Mouse (Mus musculus) heart, postnatal 0 days (tissue): ENCODE measurements at regions not wholly inside any gene's neighbourhood (a gene's known extent, or its start where the extent isn't known, plus 50 kb on each side); places are given as distances from the start of the nearest gene placed in this dataset.

ENCODE experiments used
- ATAC-seq: fragments of 200-750 bp; cut with Nextera tagmentation; 2 replicates; pipeline ENCODE4 v1.8.0; 2017; ENCODE audit warnings: low read depth, moderate number of reproducible peaks, moderate library complexity; ENCODE audit not compliant: insufficient read depth
- DNase-seq: peaks from one replicate; pipeline ENCODE4 v3.0.0-alpha.2; 2016; ENCODE audit warnings: low spot score
- H3K27ac ChIP-seq: fragments of 300-500 bp; sonication (generic); 2 replicates; pipeline ENCODE4 v1.5.1; 2014; ENCODE audit warnings: low read depth, mild to moderate bottlenecking
- H3K27me3 ChIP-seq: fragments of 300-500 bp; sonication (generic); 2 replicates; pipeline ENCODE4 v1.6.1; 2014; ENCODE audit warnings: low read length, mixed read lengths; ENCODE audit not compliant: control insufficient read depth, insufficient read depth
- H3K36me3 ChIP-seq: fragments of 300-500 bp; sonication (generic); replicated peaks from 2 replicates; pipeline ENCODE4 v1.6.1; 2014; ENCODE audit warnings: low read length, mixed read lengths; ENCODE audit not compliant: control insufficient read depth, insufficient read depth
- H3K4me1 ChIP-seq: fragments of 300-500 bp; sonication (generic); 2 replicates; pipeline ENCODE4 v1.6.1; 2014; ENCODE audit warnings: antibody characterized with exemption; ENCODE audit not compliant: control insufficient read depth, insufficient read depth
- H3K4me2 ChIP-seq: fragments of 300-500 bp; sonication (generic); 2 replicates; pipeline ENCODE4 v1.6.1; 2014; ENCODE audit warnings: low read depth, mild to moderate bottlenecking, low read length, moderate library complexity
- H3K4me3 ChIP-seq: fragments of 300-500 bp; sonication (generic); 2 replicates; pipeline ENCODE4 v1.5.1; 2014; ENCODE audit warnings: low read depth, low read length
- H3K9ac ChIP-seq: fragments of 300-500 bp; sonication (generic); replicated peaks from 2 replicates; pipeline ENCODE4 v1.6.1; 2014; ENCODE audit warnings: low read depth, low read length, mixed read lengths
- H3K9me3 ChIP-seq: fragments of 300-500 bp; sonication (generic); replicated peaks from 2 replicates; pipeline ENCODE4 v1.6.1; 2016; ENCODE audit warnings: low read length; ENCODE audit not compliant: control insufficient read depth
- CTCF ChIP-seq: IDR thresholded peaks from 2 replicates; pipeline ENCODE4 v1.5.1; 2016; ENCODE audit warnings: antibody characterized with exemption, control low read depth, low read depth
- EP300 ChIP-seq: IDR thresholded peaks from 2 replicates; pipeline ENCODE4 v1.6.1; 2016; ENCODE audit warnings: antibody characterized with exemption, low read depth
- WGBS: fragments of 180-500 bp; shearing (Covaris S2); extraction: QIAGEN DNeasy Blood & Tissue Kit; methylation state at CpG from one replicate; pipeline ENCODE4 v1.1.7; 2014; 5-methylcytosine and 5-hydroxymethylcytosine counted together

- H3K4me1 ChIP-seq: no peaks in the 10 kb centered on the region
- WGBS: 72% methylated on average over 13 of the region's 13 CpGs
- ATAC-seq: no peak
- no peak for TF ChIP-seq CTCF
- no peak for TF ChIP-seq EP300
- H3K9me3 ChIP-seq: no peaks in the 10 kb centered on the region
- no peaks in the 10 kb centered on the region for H3K36me3 ChIP-seq
- H3K27ac ChIP-seq: no peak overlapping the region
- H3K4me3 ChIP-seq: no peak overlapping the region
- H3K27me3 ChIP-seq: no peaks in the 10 kb centered on the region
- no peak overlapping the region for H3K9ac ChIP-seq
- no peak overlapping the region for H3K4me2 ChIP-seq
- DNase-seq: no peak
Observed at GRCm38 (mm10) chr8:10713515-10714042, 294.7 kb downstream of the Irs2 start.

GRCm38 (mm10) chr8:10712118-10712689 is 296.1 kb downstream of the Irs2 start:
- ATAC-seq: no peak
- WGBS: 73% methylated on average over 7 of the region's 7 CpGs
- no peak for TF ChIP-seq EP300
- no peak for TF ChIP-seq CTCF

GRCm38 (mm10) chr8:10711474-10711873 is 296.8 kb downstream of the Irs2 start:
- Histone ChIP-seq H3K36me3 (no peaks in the 10 kb centered on the region), H3K27ac (no peak overlapping the region), H3K4me3 (no peak overlapping the region), H3K27me3 (no peaks in the 10 kb centered on the region), H3K4me2 (no peak overlapping the region), H3K9ac (no peak overlapping the region), H3K4me1 (no peaks in the 10 kb centered on the region), H3K9me3 (no peaks in the 10 kb centered on the region)
- WGBS: 57% methylated on average over 7 of the region's 7 CpGs
- ATAC-seq: no peak
- TF ChIP-seq EP300 (no peak), CTCF (no peak)
- DNase-seq: no peak

More at GRCm38 (mm10) chr8:10712118-10712689, 296.1 kb downstream of the Irs2 start:
- Histone ChIP-seq H3K27me3 (no peaks in the 10 kb centered on the region), H3K9ac (no peak overlapping the region), H3K4me1 (no peaks in the 10 kb centered on the region), H3K36me3 (no peaks in the 10 kb centered on the region), H3K27ac (no peak overlapping the region), H3K9me3 (no peaks in the 10 kb centered on the region), H3K4me3 (no peak overlapping the region), H3K4me2 (no peak overlapping the region)
- DNase-seq: no peak

- H3K4me2 ChIP-seq: no peak overlapping the region
- no peak overlapping the region for H3K4me3 ChIP-seq
- ATAC-seq (no peak), DNase-seq (no peak)
- no peaks in the 10 kb centered on the region for H3K9me3 ChIP-seq
- TF ChIP-seq CTCF (no peak), EP300 (no peak)
- H3K36me3 ChIP-seq: no peaks in the 10 kb centered on the region
- 56% methylated on average over 6 of the region's 6 CpGs for WGBS
- H3K4me1 ChIP-seq: no peaks in the 10 kb centered on the region
- no peak overlapping the region for H3K9ac ChIP-seq
- no peaks in the 10 kb centered on the region for H3K27me3 ChIP-seq
- no peak overlapping the region for H3K27ac ChIP-seq
Observed at GRCm38 (mm10) chr8:10708509-10708908, 299.7 kb downstream of the Irs2 start.

- Histone ChIP-seq H3K4me3 (no peak overlapping the region), H3K4me2 (no peak overlapping the region), H3K9ac (no peak overlapping the region), H3K27me3 (no peaks in the 10 kb centered on the region), H3K4me1 (no peaks in the 10 kb centered on the region), H3K9me3 (no peaks in the 10 kb centered on the region), H3K27ac (no peak overlapping the region), H3K36me3 (no peaks in the 10 kb centered on the region)
- TF ChIP-seq EP300 (no peak), CTCF (no peak)
- no peak for ATAC-seq
- no peak for DNase-seq
Observed at GRCm38 (mm10) chr8:10707122-10707521, 301.1 kb downstream of the Irs2 start.

- WGBS: 47% methylated on average over 7 of the region's 7 CpGs
- Histone ChIP-seq H3K4me1 (no peaks in the 10 kb centered on the region), H3K27me3 (no peaks in the 10 kb centered on the region), H3K4me3 (no peak overlapping the region), H3K9ac (no peak overlapping the region), H3K4me2 (no peak overlapping the region), H3K36me3 (no peaks in the 10 kb centered on the region), H3K9me3 (no peaks in the 10 kb centered on the region), H3K27ac (no peak overlapping the region)
- no peak for ATAC-seq
- DNase-seq: no peak
- TF ChIP-seq EP300: no peak
- no peak for TF ChIP-seq CTCF
Observed at GRCm38 (mm10) chr8:10705909-10706308, 302.3 kb downstream of the Irs2 start.
